ENCODE assay signal across 8 mouse cellular contexts in genomic region chr4:123667260-123667867, GRCm38 (mm10). TPM values are rescaled to one million over a fixed set of nuclear protein-coding genes. Genes with fewer than 3 reads are reported as not detected.
DNase-seq lines count a peak whose midpoint lies in the region; ATAC-seq and TF ChIP-seq lines count a peak whose summit lies in the region.

No protein-coding gene starts in this region.

- no peak overlapping the region for H3K4me3 ChIP-seq in embryonic facial prominence, embryonic 10.5 days
- H3K4me3 ChIP-seq in kidney, embryonic 16.5 days (ENCODE audit: low read length), result no peak overlapping the region
- no peak overlapping the region for H3K4me3 ChIP-seq in liver, adult 2 months (ENCODE audit: insufficient read depth, low read depth, low read length)
- no peak overlapping the region for H3K4me3 ChIP-seq in stomach, postnatal 0 days (ENCODE audit: low read depth, low read length)

- DNase-seq in B cell, adult 2 months, result peak; percentile 75 to 79
- DNase-seq in adrenal gland, postnatal 14 days, result peak; percentile 86
- DNase-seq in embryonic facial prominence, embryonic 10.5 days (ENCODE audit: low spot score), result peak; percentile 80
- peak; percentile 79 to 94 for DNase-seq in heart, adult 18-20 months
- peak; percentile 68 for DNase-seq in liver, adult 2 months (ENCODE audit: extremely low read depth, low read depth, low spot score)
- DNase-seq in neural tube, embryonic 10.5 days (ENCODE audit: extremely low spot score, low spot score), result peak; percentile 75
- peak; percentile 80 for DNase-seq in stomach, postnatal 0 days (ENCODE audit: low spot score)

- ATAC-seq in kidney, embryonic 16.5 days (ENCODE audit: low FRiP score, low TSS enrichment), result no peak
- no peak for ATAC-seq in stomach, postnatal 0 days (ENCODE audit: low FRiP score, low TSS enrichment)

- peaks cover 44% of the 10 kb centered on the region for H3K4me1 ChIP-seq in embryonic facial prominence, embryonic 10.5 days
- H3K4me1 ChIP-seq in kidney, embryonic 16.5 days (ENCODE audit: insufficient read depth, low read length), result peaks cover 30% of the 10 kb centered on the region
- H3K4me1 ChIP-seq in liver, adult 2 months (ENCODE audit: control insufficient read depth, insufficient read depth, low read length), result peaks cover 7% of the 10 kb centered on the region
- peaks cover 7% of the 10 kb centered on the region; the same call in 1 of the 2 replicates for H3K4me1 ChIP-seq in stomach, postnatal 0 days (replicated peaks; ENCODE audit: control insufficient read depth, insufficient read depth)

- WGBS in embryonic facial prominence, embryonic 10.5 days, result 45% methylated on average over 1 of the region's 1 CpGs
- 62% methylated on average over 1 of the region's 1 CpGs for WGBS in kidney, embryonic 16.5 days
- 16% methylated on average over 1 of the region's 1 CpGs for WGBS in liver, adult 2 months
- 31% methylated on average over 1 of the region's 1 CpGs for WGBS in stomach, postnatal 0 days

- H3K9me3 ChIP-seq in embryonic facial prominence, embryonic 10.5 days, result no peaks in the 10 kb centered on the region
- H3K9me3 ChIP-seq in kidney, embryonic 16.5 days (ENCODE audit: low read length), result no peaks in the 10 kb centered on the region
- H3K9me3 ChIP-seq in stomach, postnatal 0 days (ENCODE audit: control insufficient read depth, low read length), result no peaks in the 10 kb centered on the region

- peaks cover 3% of the 10 kb centered on the region for H3K79me2 ChIP-seq in liver, adult 2 months (ENCODE audit: control insufficient read depth, insufficient read depth, low read length)

- H3K36me3 ChIP-seq in embryonic facial prominence, embryonic 10.5 days (replicated peaks), result 0 out of 2 replicates have a peak, but pooled peaks cover 5% of the 10 kb centered on the region
- H3K36me3 ChIP-seq in kidney, embryonic 16.5 days (ENCODE audit: insufficient read depth, low read length), result no peaks in the 10 kb centered on the region
- no peaks in the 10 kb centered on the region for H3K36me3 ChIP-seq in liver, adult 2 months (ENCODE audit: control insufficient read depth, insufficient read depth, low read length)
- no peaks in the 10 kb centered on the region for H3K36me3 ChIP-seq in stomach, postnatal 0 days (ENCODE audit: control insufficient read depth, insufficient read depth, low read length)

- TF ChIP-seq EP300 in stomach, postnatal 0 days (optimal IDR thresholded peaks at IDR 0.05), result no peak

- no peaks in the 10 kb centered on the region for H3K27me3 ChIP-seq in embryonic facial prominence, embryonic 10.5 days (replicated peaks; ENCODE audit: low read depth, poor library complexity, severe bottlenecking)
- H3K27me3 ChIP-seq in kidney, embryonic 16.5 days (ENCODE audit: insufficient read depth, low read length), result no peaks in the 10 kb centered on the region
- no peaks in the 10 kb centered on the region for H3K27me3 ChIP-seq in liver, adult 2 months (ENCODE audit: control insufficient read depth, insufficient read depth, low read length)
- no peaks in the 10 kb centered on the region for H3K27me3 ChIP-seq in stomach, postnatal 0 days (ENCODE audit: control insufficient read depth, insufficient read depth, low read length)

- no peak overlapping the region for H3K4me2 ChIP-seq in kidney, embryonic 16.5 days (replicated peaks; ENCODE audit: low read depth, low read length)
- H3K4me2 ChIP-seq in stomach, postnatal 0 days (replicated peaks; ENCODE audit: low read depth), result no peak overlapping the region

- no peak overlapping the region for H3K9ac ChIP-seq in kidney, embryonic 16.5 days (replicated peaks; ENCODE audit: low read length)
- H3K9ac ChIP-seq in liver, adult 2 months (ENCODE audit: low read depth, low read length), result no peak overlapping the region
- no peak overlapping the region for H3K9ac ChIP-seq in stomach, postnatal 0 days (ENCODE audit: low read length)

- peak overlapping the region; percentile 45; the same call in 1 of the 2 replicates for H3K27ac ChIP-seq in embryonic facial prominence, embryonic 10.5 days (replicated peaks)
- peak overlapping the region; percentile 37; the same call in 1 of the 2 replicates for H3K27ac ChIP-seq in kidney, embryonic 16.5 days (ENCODE audit: low read length)
- H3K27ac ChIP-seq in liver, adult 2 months (replicated peaks; ENCODE audit: insufficient read depth, low read depth, low read length), result no peak overlapping the region
- H3K27ac ChIP-seq in stomach, postnatal 0 days (replicated peaks), result peak overlapping the region; percentile 53; the same call in 1 of the 2 replicates

- TF ChIP-seq CTCF in liver, adult 2 months (IDR thresholded peaks at IDR 0.05; ENCODE audit: low read depth, low read length), result peak; percentile 64
- TF ChIP-seq CTCF in stomach, postnatal 0 days (IDR thresholded peaks at IDR 0.05; ENCODE audit: low read depth), result peak; percentile 99

- no peak for TF ChIP-seq POLR2A in liver, adult 2 months (IDR thresholded peaks at IDR 0.05; ENCODE audit: extremely low read depth, insufficient read depth, low read length)

RNA-seq across cellular contexts. Expression of gene Macf1, which starts 16.8 kb away (rescaled TPM):
- total RNA-seq in adrenal gland, postnatal 14 days (2021), result 193 and 200 TPM in 2 replicates
- polyA plus RNA-seq in embryonic facial prominence, embryonic 10.5 days (2016; fragmentation: Nextera tagmentation; extraction: Ambion mirVana), result 46.0 and 47.4 TPM in 2 replicates
- total RNA-seq in heart, adult 18-20 months (2021), result 100 to 1,000 TPM; 224 to 229 TPM
- 37.1 and 38.1 TPM in 2 replicates for polyA plus RNA-seq in kidney, embryonic 16.5 days (2015; fragmentation: Nextera tagmentation; extraction: Ambion mirVana)
- 66.4 and 70.7 TPM in 2 replicates for total RNA-seq in liver, adult 2 months (2014; rRNA removed)
- polyA plus RNA-seq in liver, adult 2 months (2012; rRNA removed), result 14.0 and 16.6 TPM in 2 replicates
- polyA plus RNA-seq in stomach, postnatal 0 days (2015; fragmentation: Nextera tagmentation; extraction: Ambion mirVana), result 26.6 and 28.9 TPM in 2 replicates

RNA-seq across cellular contexts. Expression of gene Ndufs5, which starts 50.6 kb away (rescaled TPM):
- 317 and 335 TPM in 2 replicates for total RNA-seq in adrenal gland, postnatal 14 days (2021)
- 332 and 340 TPM in 2 replicates for polyA plus RNA-seq in embryonic facial prominence, embryonic 10.5 days (2016; fragmentation: Nextera tagmentation; extraction: Ambion mirVana)
- total RNA-seq in heart, adult 18-20 months (2021), result 100 to 1,000 TPM; 457 to 469 TPM
- 290 and 298 TPM in 2 replicates for polyA plus RNA-seq in kidney, embryonic 16.5 days (2015; fragmentation: Nextera tagmentation; extraction: Ambion mirVana)
- total RNA-seq in liver, adult 2 months (2014; rRNA removed), result 135 and 170 TPM in 2 replicates
- 41.1 and 84.0 TPM in 2 replicates for polyA plus RNA-seq in liver, adult 2 months (2012; rRNA removed)
- 326 and 344 TPM in 2 replicates for polyA plus RNA-seq in stomach, postnatal 0 days (2015; fragmentation: Nextera tagmentation; extraction: Ambion mirVana)
